Mouse (Mus musculus): ENCODE results near the gene Gm5726.
"Not testable (repeated sequence)": the region's sequence is repeated elsewhere in the genome, so short reads cannot be mapped to it uniquely, and the experiment has no call there.

Gm5726 gene

GRCm38 (mm10) chr7:20545657-20546056 is at the start of gene Gm5726:
Gm5726 (minus strand) TSS chr7:20545757.
- not testable (repeated sequence) for DNase-seq

GRCm38 (mm10) chr7:20576141-20576540 is 30.6 kb upstream of the Gm5726 start, which contains the start of gene Gm4141:
Gm4141 (minus strand) TSS chr7:20576241.
- DNase-seq, result not testable (repeated sequence)

GRCm38 (mm10) chr7:20533537-20533936 is 12.0 kb downstream of the Gm5726 start, which contains the start of gene Vmn1r104:
Vmn1r104 (plus strand) TSS chr7:20533837.
- not testable (repeated sequence) for DNase-seq

GRCm38 (mm10) chr7:20510434-20510833 is 35.1 kb downstream of the Gm5726 start, which contains the start of gene Vmn1r103:
Vmn1r103 (minus strand) TSS chr7:20510534.
- not testable (repeated sequence) for DNase-seq

Measured in thymus, adult 18-20 months (tissue).